Mouse (Mus musculus) embryonic fibroblast, embryonic 13.5 days (primary cell): ENCODE results near the gene Sin3a. TPM values are rescaled to one million over a fixed set of nuclear protein-coding genes. Genes with fewer than 3 reads are reported as not detected.

Source experiments
- H3K27ac ChIP-seq: 2 replicates; pipeline ENCODE4 v1.5.1; 2012; ENCODE audit warnings: low read length, control low read depth, inconsistent platforms; ENCODE audit not compliant: insufficient read depth
- H3K4me1 ChIP-seq: 2 replicates; pipeline ENCODE4 v1.6.1; 2011; ENCODE audit warnings: low read length; ENCODE audit not compliant: control insufficient read depth, insufficient read depth
- H3K4me3 ChIP-seq: 2 replicates; pipeline ENCODE4 v1.5.1; 2011; ENCODE audit warnings: mild to moderate bottlenecking, control low read depth, low read length; ENCODE audit not compliant: insufficient read depth
- CTCF ChIP-seq: IDR thresholded peaks from 2 replicates; pipeline ENCODE4 v1.5.1; 2011; ENCODE audit warnings: mild to moderate bottlenecking, control low read depth, low read length, moderate library complexity, borderline replicate concordance; ENCODE audit not compliant: insufficient read depth
- POLR2A ChIP-seq: IDR thresholded peaks from 2 replicates; pipeline ENCODE4 v1.6.1; 2011; ENCODE audit warnings: low read depth, mild to moderate bottlenecking, control low read depth, low read length, moderate library complexity
- polyA plus RNA-seq: library from polyadenylated mRNA; stranded (reverse); fragments of >200 nt; gene quantifications from 2 replicates; pipeline ENCODE4 v1.2.4, GENCODE M21; 2011; ENCODE audit warnings: low read depth; ENCODE audit not compliant: missing spikeins, insufficient read length

Sin3a gene
- polyA plus RNA-seq, 1 experiment: 49.7 TPM

- no peak overlapping the region for H3K27ac ChIP-seq
- no peak overlapping the region for H3K4me3 ChIP-seq
- TF ChIP-seq CTCF: no peak
- H3K4me1 ChIP-seq: no peaks in the 10 kb centered on the region
Measured at GRCm38 (mm10) chr9:57146451-57147066, 74.7 kb downstream of the Sin3a start.

- TF ChIP-seq CTCF (no peak), POLR2A (peak; percentile 47; the same call in 1 of the 2 replicates)
- Histone ChIP-seq H3K27ac (peak overlapping the region; percentile 8; the same call in 1 of the 2 replicates), H3K4me1 (no peaks in the 10 kb centered on the region), H3K4me3 (peak overlapping the region; percentile 44)
Measured at GRCm38 (mm10) chr9:57147205-57148143, 75.6 kb downstream of the Sin3a start.

DNA sequence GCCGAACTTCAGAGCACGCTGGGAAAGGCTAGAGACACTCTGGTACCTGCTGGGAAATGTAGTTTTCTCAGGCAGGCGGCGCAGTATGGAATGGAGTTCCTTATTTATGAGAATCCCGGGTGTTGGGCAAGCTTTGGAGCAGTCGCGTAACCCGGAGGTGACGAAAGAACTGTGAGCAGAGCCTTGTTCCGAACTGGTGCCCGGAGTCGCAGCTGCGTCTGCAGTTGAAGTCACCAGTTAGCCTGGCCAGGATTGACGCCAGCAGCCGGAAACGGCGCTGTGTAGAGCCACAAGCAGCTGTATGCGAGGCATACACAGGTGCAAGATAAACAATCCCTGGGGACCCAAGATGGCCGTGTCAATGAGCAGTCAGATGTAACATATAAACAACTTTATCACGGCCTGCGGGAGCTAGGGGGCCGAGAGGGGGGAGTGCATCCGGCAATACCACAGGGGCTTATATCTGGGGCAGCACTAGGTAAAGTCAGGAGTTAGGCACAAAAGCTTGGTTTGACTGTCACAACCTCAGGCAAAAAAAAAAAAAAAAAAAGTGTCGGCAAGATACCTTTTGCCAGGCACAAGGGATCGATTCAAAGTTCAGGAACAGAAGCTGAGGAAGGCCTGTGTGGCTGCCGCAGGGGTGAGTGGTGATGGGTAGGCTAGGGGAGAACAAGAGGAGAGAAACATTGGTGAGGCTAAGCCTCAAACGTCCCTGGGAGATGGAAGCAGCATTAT lies 76.5 kb downstream of the Sin3a start, which contains the start of gene Neil1:
Neil1 (minus strand) TSS at position 162 of the 735 bp plus-strand sequence.
- Histone ChIP-seq H3K4me3 (peak within 1 kb of the TSS; percentile 44), H3K27ac (peak within 1 kb of the TSS; percentile 8; the same call in 1 of the 2 replicates), H3K4me1 (no peaks in the 10 kb centered on the region)
- TF ChIP-seq POLR2A: peak; percentile 77
- no peak for TF ChIP-seq CTCF

DNA sequence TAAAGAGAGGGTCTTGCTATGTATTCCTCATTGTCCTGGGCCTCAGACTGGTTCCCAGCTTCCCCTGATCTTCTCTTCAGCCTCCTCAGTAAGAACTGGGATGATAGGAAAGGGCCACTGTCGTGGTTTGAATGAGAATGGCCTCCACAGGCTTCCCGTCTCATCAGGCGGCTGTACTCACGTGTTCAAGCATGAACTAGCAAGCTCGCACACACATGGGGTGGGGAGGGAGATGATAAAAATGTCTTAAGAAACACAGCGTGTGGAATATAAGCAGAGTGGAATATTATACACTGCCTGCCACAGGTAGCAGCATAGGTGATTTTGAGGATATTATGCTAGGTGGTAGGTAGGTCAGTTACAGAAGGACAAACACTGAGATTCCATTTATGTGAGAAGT lies 77.2 kb downstream of the Sin3a start:
- no peak for TF ChIP-seq POLR2A
- TF ChIP-seq CTCF: no peak
- Histone ChIP-seq H3K4me1 (no peaks in the 10 kb centered on the region), H3K4me3 (no peak overlapping the region), H3K27ac (no peak overlapping the region)

GRCm38 (mm10) chr9:57150192-57150591 lies 78.4 kb downstream of the Sin3a start:
- H3K4me3 ChIP-seq: no peak overlapping the region
- no peaks in the 10 kb centered on the region for H3K4me1 ChIP-seq
- H3K27ac ChIP-seq: no peak overlapping the region
- no peak for TF ChIP-seq POLR2A
- TF ChIP-seq CTCF: no peak

DNA sequence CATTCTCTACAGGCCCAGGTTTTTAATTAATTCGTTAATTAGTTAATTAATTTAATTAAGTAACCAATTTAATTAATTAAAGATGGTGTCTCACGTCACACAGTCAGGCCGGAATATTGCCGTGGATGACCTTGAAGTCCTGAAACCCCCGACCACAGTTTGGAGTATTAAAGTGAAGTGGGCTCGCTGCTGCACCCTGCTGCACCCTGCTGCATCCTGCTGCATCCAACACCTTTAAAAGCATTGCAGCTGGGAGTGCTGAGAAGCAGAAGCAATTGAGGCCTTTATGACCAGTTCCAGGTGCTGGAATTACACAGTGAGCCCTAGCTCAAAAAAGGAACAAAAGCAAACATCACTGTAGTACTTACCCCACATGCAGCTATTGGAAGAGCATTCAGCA lies 80.5 kb downstream of the Sin3a start:
- TF ChIP-seq CTCF: peak; percentile 20; the same call in 1 of the 2 replicates
- TF ChIP-seq POLR2A: no peak
- Histone ChIP-seq H3K4me3 (no peak overlapping the region), H3K4me1 (no peaks in the 10 kb centered on the region), H3K27ac (no peak overlapping the region)

GRCm38 (mm10) chr9:57156383-57156782 lies 84.5 kb downstream of the Sin3a start:
- H3K4me1 ChIP-seq: no peaks in the 10 kb centered on the region
- H3K4me3 ChIP-seq: no peak overlapping the region
- TF ChIP-seq CTCF (no peak), POLR2A (no peak)
- no peak overlapping the region for H3K27ac ChIP-seq

DNA sequence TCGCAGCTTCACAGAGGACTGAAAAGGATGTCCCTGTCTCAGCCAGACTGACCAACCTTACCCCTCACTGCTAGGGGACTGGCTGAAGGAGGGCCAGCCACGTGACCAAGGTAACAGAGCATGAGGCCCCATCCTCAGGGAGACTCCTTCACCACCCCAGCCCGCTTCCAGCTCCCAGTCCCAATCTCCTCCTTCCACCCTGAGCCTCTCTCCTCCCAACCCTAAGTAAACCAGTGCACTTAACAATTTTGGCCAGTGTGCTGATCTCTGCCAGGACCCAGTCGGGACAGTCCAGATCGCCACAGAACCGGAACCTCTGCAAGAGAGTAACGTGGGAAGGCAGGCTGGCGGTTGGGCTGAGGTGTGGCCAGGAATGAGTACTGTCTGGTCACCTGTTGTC lies 85.0 kb downstream of the Sin3a start:
- Histone ChIP-seq H3K4me3 (no peak overlapping the region), H3K4me1 (no peaks in the 10 kb centered on the region), H3K27ac (no peak overlapping the region)
- TF ChIP-seq CTCF (no peak), POLR2A (no peak)

DNA sequence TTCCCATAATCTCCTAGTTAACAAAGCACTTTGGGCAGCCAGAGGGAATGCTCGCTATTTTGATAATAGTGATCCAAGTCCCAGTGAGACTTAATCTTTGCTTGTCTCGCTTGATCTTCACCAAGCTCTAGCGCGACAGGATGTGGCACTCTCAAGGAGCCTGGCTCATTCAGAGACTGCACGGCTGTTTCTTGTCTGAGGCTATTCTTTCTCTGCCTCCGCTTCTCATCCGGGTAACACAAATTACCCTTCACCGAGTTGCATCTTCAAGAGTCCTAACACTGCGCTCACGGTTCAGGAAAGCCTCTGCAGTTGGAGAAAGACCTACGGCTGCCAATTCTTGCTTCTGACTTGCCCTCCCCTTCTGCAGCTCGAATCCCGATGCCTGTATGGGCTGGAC lies 85.7 kb downstream of the Sin3a start:
- peak overlapping the region; percentile 92 for H3K4me3 ChIP-seq
- TF ChIP-seq POLR2A: no peak
- no peaks in the 10 kb centered on the region for H3K4me1 ChIP-seq
- H3K27ac ChIP-seq: no peak overlapping the region

- TF ChIP-seq CTCF (no peak), POLR2A (peak; percentile 70)
- Histone ChIP-seq H3K4me3 (peak within 1 kb of the TSS; percentile 92), H3K4me1 (no peaks in the 10 kb centered on the region), H3K27ac (no peak within 1 kb of the TSS)
Measured at GRCm38 (mm10) chr9:57158013-57158470, 86.2 kb downstream of the Sin3a start, which contains the start of gene Commd4. Gene Commd4 (minus strand): TSS chr9:57158331.
